Mouse (Mus musculus): ENCODE results near the gene Bcl2l11. TPM values are rescaled to one million over a fixed set of nuclear protein-coding genes. Genes with fewer than 3 reads are reported as not detected.
"Not testable (repeated sequence)": the region's sequence is repeated elsewhere in the genome, so short reads cannot be mapped to it uniquely, and the experiment has no call there.

Bcl2l11 gene
- polyA plus RNA-seq, 1 experiment from 2014 or later = 18.0 TPM

- not testable (repeated sequence) for H3K36me3 ChIP-seq; H3K4me3 ChIP-seq; H3K27me3 ChIP-seq; ATAC-seq (ENCODE audit: low FRiP score); H3K9me3 ChIP-seq; H3K4me2 ChIP-seq; H3K9ac ChIP-seq; H3K27ac ChIP-seq
- 94% methylated on average over 9 of the region's 9 CpGs for WGBS
- H3K4me1 ChIP-seq (replicated peaks) = peaks cover 16% of the 10 kb centered on the region
Measured at GRCm38 (mm10) chr2:128182181-128182580, 56.3 kb downstream of the Bcl2l11 start.

GRCm38 (mm10) chr2:128182751-128183150 lies 56.9 kb downstream of the Bcl2l11 start:
- Histone ChIP-seq H3K9me3 (no peaks in the 10 kb centered on the region), H3K4me3 (no peak overlapping the region), H3K4me1 (replicated peaks) (peaks cover 11% of the 10 kb centered on the region), H3K27me3 (no peaks in the 10 kb centered on the region), H3K9ac (no peak overlapping the region), H3K27ac (no peak overlapping the region), H3K4me2 (no peak overlapping the region), H3K36me3 (no peaks in the 10 kb centered on the region)
- 85% methylated on average over 4 of the region's 4 CpGs for WGBS
- no peak for ATAC-seq (ENCODE audit: low FRiP score)

DNA sequence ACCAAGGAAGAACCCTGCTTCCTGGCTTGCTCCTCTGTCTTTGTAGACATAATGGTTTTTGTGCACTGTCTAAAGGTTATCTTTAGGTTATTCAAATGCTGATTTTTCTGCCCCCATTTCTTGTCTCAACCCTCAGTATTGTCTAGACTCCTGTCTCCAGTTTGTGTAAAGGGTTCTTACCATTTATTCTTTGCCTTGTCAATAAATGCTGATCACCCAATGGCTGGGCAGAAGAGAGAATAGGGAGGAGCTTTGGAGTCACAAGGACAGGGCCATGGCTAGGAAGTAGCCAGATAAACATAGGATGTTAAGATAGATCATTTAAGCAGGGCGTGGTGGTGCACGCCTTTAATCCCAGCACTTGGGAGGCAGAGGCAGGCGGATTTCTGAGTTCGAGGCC lies 57.9 kb downstream of the Bcl2l11 start:
- Histone ChIP-seq H3K9ac (no peak overlapping the region), H3K9me3 (no peaks in the 10 kb centered on the region), H3K27me3 (no peaks in the 10 kb centered on the region), H3K36me3 (no peaks in the 10 kb centered on the region), H3K4me1 (replicated peaks) (peaks cover 11% of the 10 kb centered on the region), H3K27ac (no peak overlapping the region), H3K4me2 (no peak overlapping the region), H3K4me3 (no peak overlapping the region)
- no peak for ATAC-seq (ENCODE audit: low FRiP score)
- 94% methylated on average over 4 of the region's 4 CpGs for WGBS

DNA sequence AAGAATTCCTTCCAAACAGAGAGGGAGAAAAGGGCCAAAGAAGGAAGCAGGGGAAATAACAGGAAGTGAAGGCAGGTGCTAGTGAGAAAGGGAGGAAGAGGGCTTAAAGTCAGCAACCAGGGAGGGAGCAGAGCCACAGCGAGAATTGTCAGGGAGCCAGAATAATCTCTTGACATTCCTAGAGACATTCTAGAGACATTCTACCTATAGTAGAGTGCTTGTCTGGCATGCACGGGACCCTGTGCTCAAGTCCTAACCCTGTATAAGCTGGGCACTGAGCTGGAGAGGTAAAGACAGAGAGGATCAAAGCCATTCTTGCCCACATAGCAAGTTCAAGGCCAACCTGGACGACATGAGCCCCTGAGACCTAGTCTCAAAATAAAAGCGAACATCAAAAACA lies 60.1 kb downstream of the Bcl2l11 start:
- H3K9me3 ChIP-seq = no peaks in the 10 kb centered on the region
- WGBS = 80% methylated on average over 4 of the region's 4 CpGs
- no peaks in the 10 kb centered on the region for H3K36me3 ChIP-seq
- no peak for ATAC-seq (ENCODE audit: low FRiP score)
- H3K4me1 ChIP-seq (replicated peaks) = no peaks in the 10 kb centered on the region
- no peak overlapping the region for H3K27ac ChIP-seq
- no peak overlapping the region for H3K4me2 ChIP-seq
- H3K27me3 ChIP-seq = no peaks in the 10 kb centered on the region
- no peak overlapping the region for H3K4me3 ChIP-seq
- H3K9ac ChIP-seq = no peak overlapping the region

GRCm38 (mm10) chr2:128187277-128187676 lies 61.4 kb downstream of the Bcl2l11 start:
- no peak for ATAC-seq (ENCODE audit: low FRiP score)
- Histone ChIP-seq H3K9ac (no peak overlapping the region), H3K4me2 (no peak overlapping the region), H3K4me1 (replicated peaks) (no peaks in the 10 kb centered on the region), H3K36me3 (no peaks in the 10 kb centered on the region), H3K4me3 (no peak overlapping the region), H3K9me3 (no peaks in the 10 kb centered on the region), H3K27ac (no peak overlapping the region), H3K27me3 (no peaks in the 10 kb centered on the region)
- WGBS = 100% methylated on average over 1 of the region's 1 CpGs

- H3K9ac ChIP-seq = no peak overlapping the region
Measured at GRCm38 (mm10) chr2:128188461-128188860, 62.6 kb downstream of the Bcl2l11 start.

DNA sequence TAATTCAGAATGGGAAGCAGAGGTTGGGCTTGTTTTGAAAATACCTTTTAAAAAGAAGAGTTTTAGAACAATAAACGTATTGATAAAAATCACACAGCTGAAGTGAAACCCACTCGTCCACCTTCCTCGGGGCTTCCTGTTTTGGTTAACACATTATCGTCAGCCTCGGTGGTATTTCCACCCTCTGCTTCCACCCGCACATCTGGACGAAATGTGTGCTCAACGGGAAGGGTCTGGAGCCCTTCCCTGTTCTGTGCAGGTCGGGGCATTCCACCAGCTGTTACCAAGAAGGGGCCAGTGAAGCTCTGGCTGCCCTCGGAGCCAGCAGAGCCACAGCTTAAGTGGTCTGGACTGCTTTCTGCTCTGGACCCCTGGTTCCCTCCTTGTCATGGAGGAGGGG lies 63.9 kb downstream of the Bcl2l11 start:
- no peak overlapping the region for H3K27ac ChIP-seq
- no peak overlapping the region for H3K4me2 ChIP-seq
- H3K36me3 ChIP-seq = no peaks in the 10 kb centered on the region
- H3K9ac ChIP-seq = no peak overlapping the region
- no peak overlapping the region for H3K4me3 ChIP-seq
- ATAC-seq (ENCODE audit: low FRiP score) = no peak
- H3K27me3 ChIP-seq = 0 out of 2 replicates have a peak, but pooled peaks cover 4% of the 10 kb centered on the region
- H3K9me3 ChIP-seq = no peaks in the 10 kb centered on the region
- no peaks in the 10 kb centered on the region for H3K4me1 ChIP-seq (replicated peaks)
- 71% methylated on average over 10 of the region's 10 CpGs for WGBS

More at GRCm38 (mm10) chr2:128188461-128188860, 62.6 kb downstream of the Bcl2l11 start:
- Histone ChIP-seq H3K9me3 (no peaks in the 10 kb centered on the region), H3K27me3 (0 out of 2 replicates have a peak, but pooled peaks cover 1% of the 10 kb centered on the region), H3K36me3 (no peaks in the 10 kb centered on the region), H3K4me2 (no peak overlapping the region), H3K4me1 (replicated peaks) (no peaks in the 10 kb centered on the region), H3K4me3 (no peak overlapping the region), H3K27ac (no peak overlapping the region)
- WGBS = 93% methylated on average over 3 of the region's 3 CpGs
- no peak for ATAC-seq (ENCODE audit: low FRiP score)

GRCm38 (mm10) chr2:128190196-128190595 lies 64.4 kb downstream of the Bcl2l11 start:
- Histone ChIP-seq H3K4me2 (no peak overlapping the region), H3K4me3 (no peak overlapping the region), H3K27ac (no peak overlapping the region), H3K27me3 (0 out of 2 replicates have a peak, but pooled peaks cover 4% of the 10 kb centered on the region), H3K9me3 (no peaks in the 10 kb centered on the region), H3K36me3 (no peaks in the 10 kb centered on the region), H3K4me1 (replicated peaks) (no peaks in the 10 kb centered on the region), H3K9ac (no peak overlapping the region)
- ATAC-seq (ENCODE audit: low FRiP score) = no peak
- WGBS = 83% methylated on average over 5 of the region's 5 CpGs

DNA sequence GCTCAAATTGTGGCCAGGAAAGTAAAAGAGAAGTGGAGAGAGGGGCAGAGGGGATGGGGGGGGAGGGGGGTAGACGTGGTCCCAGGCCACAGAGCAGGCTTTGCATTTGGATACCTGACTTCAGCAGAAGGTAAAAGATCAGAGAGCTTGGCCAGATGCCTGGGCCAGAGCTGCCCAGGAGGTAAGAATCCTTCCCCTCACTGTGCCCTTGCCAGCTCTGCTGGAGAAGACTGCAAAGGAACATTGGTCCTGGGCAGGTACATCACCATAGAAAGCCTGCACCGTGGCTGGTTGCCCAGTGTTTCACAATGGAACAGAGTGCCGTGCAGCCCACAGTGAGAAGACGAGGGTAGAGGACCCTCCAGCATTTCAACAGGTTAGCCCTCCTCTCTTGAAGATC lies 67.6 kb downstream of the Bcl2l11 start:
- no peak for ATAC-seq (ENCODE audit: low FRiP score)
- Histone ChIP-seq H3K27ac (no peak overlapping the region), H3K4me2 (no peak overlapping the region), H3K9me3 (no peaks in the 10 kb centered on the region), H3K27me3 (0 out of 2 replicates have a peak, but pooled peaks cover 4% of the 10 kb centered on the region), H3K4me1 (replicated peaks) (no peaks in the 10 kb centered on the region), H3K4me3 (no peak overlapping the region), H3K9ac (no peak overlapping the region), H3K36me3 (no peaks in the 10 kb centered on the region)
- WGBS = 55% methylated on average over 4 of the region's 4 CpGs

DNA sequence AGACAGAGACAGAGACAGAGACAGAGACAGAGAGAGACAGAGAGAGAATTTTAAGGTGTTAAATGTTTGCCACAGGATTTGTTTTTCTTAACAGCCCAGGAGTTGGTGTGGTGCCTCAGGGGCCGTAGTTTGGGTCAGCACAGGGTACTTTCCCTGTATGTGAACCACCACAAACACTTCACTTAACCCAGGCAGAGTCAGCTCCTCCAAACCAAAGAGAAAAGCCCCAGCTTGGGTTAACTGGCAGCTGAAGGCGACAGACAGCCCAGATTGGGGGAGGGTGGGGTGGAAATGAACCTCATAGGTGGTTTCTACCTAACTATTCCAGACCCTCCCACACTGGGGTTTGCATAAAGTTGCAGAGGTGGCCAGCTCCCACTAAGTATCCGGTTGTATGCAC lies 71.5 kb downstream of the Bcl2l11 start:
- Histone ChIP-seq H3K9me3 (no peaks in the 10 kb centered on the region), H3K9ac (no peak overlapping the region), H3K27ac (no peak overlapping the region), H3K4me3 (no peak overlapping the region), H3K36me3 (no peaks in the 10 kb centered on the region), H3K27me3 (0 out of 2 replicates have a peak, but pooled peaks cover 4% of the 10 kb centered on the region), H3K4me1 (replicated peaks) (no peaks in the 10 kb centered on the region), H3K4me2 (no peak overlapping the region)
- no peak for ATAC-seq (ENCODE audit: low FRiP score)
- 88% methylated on average over 3 of the region's 3 CpGs for WGBS

DNA sequence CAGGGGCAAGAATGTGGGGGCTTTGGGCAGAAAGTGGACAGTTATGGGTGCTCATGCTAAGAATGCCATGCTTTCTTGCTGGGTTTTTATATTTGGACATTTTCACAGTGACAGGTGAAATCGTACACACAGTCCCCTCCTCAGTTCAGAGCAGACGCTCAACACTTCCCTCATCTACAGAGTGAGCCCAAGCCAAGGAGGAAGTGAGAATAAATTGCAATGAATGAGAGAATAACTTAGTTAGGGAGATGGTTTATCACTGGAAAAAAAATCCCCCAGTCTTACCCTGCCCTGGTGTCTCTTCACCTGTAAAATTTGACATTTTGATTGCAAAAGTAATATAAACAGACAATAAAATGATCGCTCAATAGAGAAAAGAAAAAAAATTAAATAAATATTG lies 77.3 kb downstream of the Bcl2l11 start:
- Histone ChIP-seq H3K36me3 (no peaks in the 10 kb centered on the region), H3K4me2 (no peak overlapping the region), H3K4me1 (replicated peaks) (no peaks in the 10 kb centered on the region), H3K27ac (no peak overlapping the region), H3K27me3 (no peaks in the 10 kb centered on the region), H3K9me3 (no peaks in the 10 kb centered on the region), H3K9ac (no peak overlapping the region), H3K4me3 (no peak overlapping the region)
- no peak for ATAC-seq (ENCODE audit: low FRiP score)
- 83% methylated on average over 3 of the region's 3 CpGs for WGBS

- Histone ChIP-seq H3K9me3 (no peaks in the 10 kb centered on the region), H3K4me1 (replicated peaks) (no peaks in the 10 kb centered on the region), H3K27me3 (no peaks in the 10 kb centered on the region), H3K9ac (no peak overlapping the region), H3K36me3 (no peaks in the 10 kb centered on the region), H3K4me2 (no peak overlapping the region), H3K27ac (no peak overlapping the region), H3K4me3 (no peak overlapping the region)
- WGBS = 84% methylated on average over 6 of the region's 6 CpGs
- ATAC-seq (ENCODE audit: low FRiP score) = no peak
Measured at GRCm38 (mm10) chr2:128203749-128204405, 78.0 kb downstream of the Bcl2l11 start.

DNA sequence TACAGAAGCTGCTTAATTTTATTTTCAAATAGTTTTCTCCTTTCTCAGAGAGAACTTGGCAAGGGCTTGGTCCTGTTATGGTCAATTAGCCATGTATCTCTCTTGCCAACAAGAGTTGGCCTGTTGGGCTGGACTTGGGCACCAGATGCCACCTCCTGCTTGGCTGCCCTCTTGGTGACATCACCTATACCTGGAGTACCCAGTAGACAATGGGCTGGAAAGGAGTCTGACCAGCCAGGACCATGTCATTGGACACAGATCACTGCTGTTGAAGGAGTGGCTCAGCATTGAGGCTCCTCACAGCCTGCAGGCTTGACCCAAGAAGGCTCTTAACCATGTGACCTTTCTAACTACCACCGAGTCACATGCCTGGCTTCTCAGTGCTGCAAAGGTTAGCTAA lies 82.7 kb downstream of the Bcl2l11 start:
- no peaks in the 10 kb centered on the region for H3K27me3 ChIP-seq
- no peak overlapping the region for H3K4me2 ChIP-seq
- H3K9ac ChIP-seq = no peak overlapping the region
- ATAC-seq (ENCODE audit: low FRiP score) = no peak
- H3K36me3 ChIP-seq = no peaks in the 10 kb centered on the region
- H3K27ac ChIP-seq = no peak overlapping the region
- 92% methylated on average over 1 of the region's 1 CpGs for WGBS
- no peaks in the 10 kb centered on the region for H3K9me3 ChIP-seq
- no peak overlapping the region for H3K4me3 ChIP-seq
- peaks cover 23% of the 10 kb centered on the region for H3K4me1 ChIP-seq (replicated peaks)

Measured in hindbrain, embryonic 13.5 days (tissue).